Mouse (Mus musculus) hindlimb bud, embryonic 11.5 days (tissue): ENCODE measurements around the gene Lysmd4.
"Not testable (repeated sequence)": the region's sequence is repeated elsewhere in the genome, so short reads cannot be mapped to it uniquely, and the experiment has no call there.

ENCODE experiments used
- DNase-seq: peaks from one replicate; pipeline ENCODE4 v3.0.0-alpha.2; 2012; ENCODE audit warnings: low read depth, low spot score; ENCODE audit errors: extremely low spot score

Gene Lysmd4

GRCm38 (mm10) chr7:67230221-67230620 is 7.9 kb downstream of the Lysmd4 start:
- no peak for DNase-seq

GRCm38 (mm10) chr7:67230640-67231140 is 8.3 kb downstream of the Lysmd4 start:
- no peak for DNase-seq

GRCm38 (mm10) chr7:67232504-67232903 is 10.2 kb downstream of the Lysmd4 start:
- no peak for DNase-seq

- DNase-seq, result no peak
These were observed 12.5 kb downstream of the Lysmd4 start for GRCm38 (mm10) chr7:67234797-67235196.

GRCm38 (mm10) chr7:67236351-67236750 is 14.0 kb downstream of the Lysmd4 start:
- no peak for DNase-seq

GRCm38 (mm10) chr7:67237752-67238151 is 15.4 kb downstream of the Lysmd4 start:
- no peak for DNase-seq

GRCm38 (mm10) chr7:67241969-67242368 is 19.6 kb downstream of the Lysmd4 start:
- DNase-seq, result no peak

GRCm38 (mm10) chr7:67243121-67243893 is 21.0 kb downstream of the Lysmd4 start:
- DNase-seq, result no peak

GRCm38 (mm10) chr7:67243894-67244282 is 21.5 kb downstream of the Lysmd4 start:
- DNase-seq, result no peak

GRCm38 (mm10) chr7:67245255-67245654 is 22.9 kb downstream of the Lysmd4 start:
- no peak for DNase-seq

- DNase-seq, result no peak
These were observed 23.7 kb downstream of the Lysmd4 start for GRCm38 (mm10) chr7:67246067-67246466.

- no peak for DNase-seq
These were observed 37.7 kb downstream of the Lysmd4 start for GRCm38 (mm10) chr7:67259828-67260563.

GRCm38 (mm10) chr7:67270447-67270846 is 48.1 kb downstream of the Lysmd4 start:
- DNase-seq, result not testable (repeated sequence)

GRCm38 (mm10) chr7:67283581-67283980 is 61.2 kb downstream of the Lysmd4 start:
- DNase-seq, result no peak

- no peak for DNase-seq
These were observed 65.1 kb downstream of the Lysmd4 start for GRCm38 (mm10) chr7:67287456-67287855.

GRCm38 (mm10) chr7:67291356-67291755 is 69.0 kb downstream of the Lysmd4 start:
- DNase-seq, result no peak

GRCm38 (mm10) chr7:67296419-67296818 is 74.1 kb downstream of the Lysmd4 start:
- no peak for DNase-seq

GRCm38 (mm10) chr7:67304937-67305336 is 82.6 kb downstream of the Lysmd4 start:
- no peak for DNase-seq

GRCm38 (mm10) chr7:67307078-67307477 is 84.7 kb downstream of the Lysmd4 start:
- DNase-seq, result no peak

- no peak for DNase-seq
These were observed 85.8 kb downstream of the Lysmd4 start for GRCm38 (mm10) chr7:67308102-67308501.

GRCm38 (mm10) chr7:67310151-67310550 is 87.8 kb downstream of the Lysmd4 start:
- DNase-seq, result no peak

- no peak for DNase-seq
These were observed 90.9 kb downstream of the Lysmd4 start for GRCm38 (mm10) chr7:67313200-67313599.
